Mouse (Mus musculus) lung, adult 2 months (tissue): ENCODE measurements around the gene Fli1. TPM values are rescaled to one million over a fixed set of nuclear protein-coding genes. Genes with fewer than 3 reads are reported as not detected.

ENCODE experiments used
- DNase-seq: peaks from one replicate; pipeline ENCODE4 v3.0.0; 2022
- H3K4me1 ChIP-seq: fragments of 200-500 bp; 2 replicates; pipeline ENCODE4 v1.6.1; 2011; ENCODE audit warnings: low read length; ENCODE audit not compliant: control insufficient read depth, insufficient read depth
- H3K4me3 ChIP-seq: fragments of 200-500 bp; replicated peaks from 2 replicates; pipeline ENCODE3; 2011; ENCODE audit warnings: low read depth, mild to moderate bottlenecking, control low read depth, low read length; ENCODE audit errors: extremely low read depth
- CTCF ChIP-seq: fragments of 200-500 bp; IDR thresholded peaks from 2 replicates; pipeline ENCODE4 v1.5.1; 2011; ENCODE audit warnings: mild to moderate bottlenecking, low read length, control low read depth; ENCODE audit not compliant: insufficient read depth
- POLR2A ChIP-seq: fragments of 200-500 bp; IDR thresholded peaks from 2 replicates; pipeline ENCODE4 v1.6.1; 2011; ENCODE audit warnings: low read depth, mild to moderate bottlenecking, control low read depth, low read length, borderline replicate concordance; ENCODE audit errors: extremely low read depth
- WGBS: fragments of 180-500 bp; shearing (Covaris S2); methylation state at CpG from one replicate; pipeline ENCODE4 v1.1.7; 2018; 5-methylcytosine and 5-hydroxymethylcytosine counted together
- polyA plus RNA-seq: library from polyadenylated mRNA; depleted of rRNA; stranded (reverse); fragments of >200 nt; gene quantifications from 2 replicates; pipeline ENCODE4 v1.2.3, GENCODE M21; 2012; rRNA removed

The Fli1 gene
- polyA plus RNA-seq, 1 experiment: 14.1 TPM

GRCm38 (mm10) chr9:32394761-32395161 is 147.9 kb downstream of the Fli1 start:
- H3K4me3 ChIP-seq: no peak overlapping the region
- DNase-seq: no peak
- WGBS: 50% methylated on average over 4 of the region's 4 CpGs

GRCm38 (mm10) chr9:32392716-32393115 is 149.9 kb downstream of the Fli1 start:
- WGBS: 77% methylated on average over 6 of the region's 6 CpGs
- H3K4me3 ChIP-seq: no peak overlapping the region
- TF ChIP-seq POLR2A (no peak), CTCF (no peak)
- DNase-seq: no peak
- H3K4me1 ChIP-seq: peaks cover 7% of the 10 kb centered on the region

More at GRCm38 (mm10) chr9:32394761-32395161, 147.9 kb downstream of the Fli1 start:
- TF ChIP-seq CTCF: no peak
- TF ChIP-seq POLR2A: no peak
- peaks cover 7% of the 10 kb centered on the region for H3K4me1 ChIP-seq

GRCm38 (mm10) chr9:32391701-32392100 is 151.0 kb downstream of the Fli1 start:
- H3K4me1 ChIP-seq: peaks cover 7% of the 10 kb centered on the region
- H3K4me3 ChIP-seq: no peak overlapping the region
- DNase-seq: no peak
- 87% methylated on average over 9 of the region's 9 CpGs for WGBS
- TF ChIP-seq POLR2A (no peak), CTCF (no peak)

- TF ChIP-seq CTCF (no peak), POLR2A (no peak)
- Histone ChIP-seq H3K4me1 (peaks cover 7% of the 10 kb centered on the region), H3K4me3 (no peak overlapping the region)
- 77% methylated on average over 5 of the region's 5 CpGs for WGBS
- DNase-seq: no peak
These were observed 151.6 kb downstream of the Fli1 start for GRCm38 (mm10) chr9:32391092-32391491.

GRCm38 (mm10) chr9:32388120-32388519 is 154.5 kb downstream of the Fli1 start:
- Histone ChIP-seq H3K4me1 (no peaks in the 10 kb centered on the region), H3K4me3 (no peak overlapping the region)
- WGBS: 97% methylated on average over 1 of the region's 1 CpGs
- DNase-seq: no peak
- TF ChIP-seq CTCF (peak; percentile 74), POLR2A (no peak)

GRCm38 (mm10) chr9:32384906-32385305 is 157.8 kb downstream of the Fli1 start:
- Histone ChIP-seq H3K4me3 (no peak overlapping the region), H3K4me1 (no peaks in the 10 kb centered on the region)
- 88% methylated on average over 4 of the region's 4 CpGs for WGBS
- TF ChIP-seq POLR2A (no peak), CTCF (no peak)
- DNase-seq: no peak

- 77% methylated on average over 5 of the region's 5 CpGs for WGBS
- DNase-seq: no peak
- no peak for TF ChIP-seq POLR2A
- TF ChIP-seq CTCF: no peak
These were observed 165.6 kb downstream of the Fli1 start for GRCm38 (mm10) chr9:32376863-32377590.

GRCm38 (mm10) chr9:32376031-32376430 is 166.6 kb downstream of the Fli1 start:
- no peak for DNase-seq
- no peak for TF ChIP-seq POLR2A
- no peak for TF ChIP-seq CTCF
- no peak overlapping the region for H3K4me3 ChIP-seq
- WGBS: 53% methylated on average over 7 of the region's 7 CpGs
- H3K4me1 ChIP-seq: no peaks in the 10 kb centered on the region

More at GRCm38 (mm10) chr9:32376863-32377590, 165.6 kb downstream of the Fli1 start:
- no peaks in the 10 kb centered on the region for H3K4me1 ChIP-seq
- no peak overlapping the region for H3K4me3 ChIP-seq

GRCm38 (mm10) chr9:32373656-32374055 is 169.0 kb downstream of the Fli1 start:
- Histone ChIP-seq H3K4me3 (no peak overlapping the region), H3K4me1 (no peaks in the 10 kb centered on the region)
- TF ChIP-seq POLR2A (no peak), CTCF (no peak)
- no peak for DNase-seq
- WGBS: 96% methylated on average over 6 of the region's 6 CpGs

Other genes with a start within 250 kb of the Fli1 start
- gene Kcnj5, start 198.5 kb downstream of the Fli1 start, polyA plus RNA-seq: 0.96 and 1.7 TPM in 2 replicates
- not detected in 2 replicates for gene Kcnj1, start 170.4 kb downstream of the Fli1 start, polyA plus RNA-seq
- 57.3 and 67.2 TPM in 2 replicates for gene Ets1, start 93.4 kb upstream of the Fli1 start, polyA plus RNA-seq